In the genomic region with DNA sequence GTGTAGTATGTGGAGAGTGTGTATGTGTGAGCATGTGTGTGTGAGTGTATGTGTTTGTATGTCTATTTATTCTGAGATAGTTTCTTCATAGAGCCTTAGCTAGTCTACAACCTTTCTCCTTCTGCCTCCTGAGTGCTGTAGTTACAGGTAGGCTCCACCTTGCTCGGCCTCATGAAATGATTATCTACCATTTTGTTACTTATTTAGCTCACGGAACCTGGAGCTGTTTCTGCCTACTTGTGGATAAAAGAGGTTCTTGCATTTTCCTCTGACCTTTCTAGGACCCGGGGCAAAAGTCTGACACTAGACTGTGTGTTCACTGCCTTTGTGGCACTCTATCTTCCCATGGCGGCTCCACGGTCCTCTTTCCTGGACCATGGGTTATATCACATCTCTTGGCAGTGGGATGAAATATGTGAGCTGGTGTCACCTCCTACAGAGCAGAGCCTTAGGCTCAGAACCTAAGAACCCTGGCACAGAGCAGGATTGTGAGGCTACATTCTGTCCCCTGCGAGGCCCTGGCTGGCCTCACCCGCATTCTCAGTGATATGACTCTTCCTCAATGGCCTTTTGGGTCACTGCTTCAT, we compare ENCODE assay signal across 8 mouse cellular contexts. TPM values are rescaled to one million over a fixed set of nuclear protein-coding genes. Genes with fewer than 3 reads are reported as not detected.
A peak's percentile ranks its signal among the peaks of the same experiment; 100 is the strongest.
DNase-seq lines count a peak whose midpoint lies in the region; ATAC-seq and TF ChIP-seq lines count a peak whose summit lies in the region.

A gene (plus strand): TSS at position 537 of the 587 bp plus-strand sequence.

- H3K4me2 ChIP-seq in intestine, embryonic 15.5 days (replicated peaks) = no peak within 1 kb of the TSS

- no peak within 1 kb of the TSS for H3K4me3 ChIP-seq in kidney, adult 2 months (ENCODE audit: insufficient read depth, low read depth, low read length)
- no peak within 1 kb of the TSS for H3K4me3 ChIP-seq in intestine, embryonic 15.5 days (replicated peaks)

- 68% methylated on average over 7 of the region's 7 CpGs for WGBS in kidney, adult 2 months
- WGBS in intestine, embryonic 15.5 days = 90% methylated on average over 7 of the region's 7 CpGs

- H3K9me3 ChIP-seq in intestine, embryonic 15.5 days = no peaks in the 10 kb centered on the region

- peak; percentile 51 for DNase-seq in kidney, adult 2 months
- no peak for DNase-seq in kidney, postnatal 25 days
- DNase-seq in adrenal gland, postnatal 10 days = no peak
- no peak for DNase-seq in gastrocnemius, postnatal 14 days
- no peak for DNase-seq in thymus, postnatal 10 days (ENCODE audit: low spot score in 2 of 2)

- H3K27ac ChIP-seq in kidney, adult 2 months (ENCODE audit: insufficient read depth, low read depth, low read length) = peak within 1 kb of the TSS; percentile 9; the same call in 1 of the 2 replicates
- no peak within 1 kb of the TSS for H3K27ac ChIP-seq in intestine, embryonic 15.5 days

- TF ChIP-seq CTCF in kidney, adult 2 months (conservative IDR thresholded peaks at IDR 0.05; ENCODE audit: insufficient read depth, insufficient read length, low read depth, low read length) = no peak

- peaks cover 2% of the 10 kb centered on the region; the same call in 1 of the 2 replicates for H3K4me1 ChIP-seq in kidney, adult 2 months (ENCODE audit: control insufficient read depth, insufficient read depth, low read length)
- H3K4me1 ChIP-seq in intestine, embryonic 15.5 days (replicated peaks) = peaks cover 7% of the 10 kb centered on the region

- intact Hi-C loops in gastrocnemius, postnatal 14 days (cut with DNase I; ENCODE audit: low total_unique reads) = no loop called here

- H3K9ac ChIP-seq in intestine, embryonic 15.5 days = no peak within 1 kb of the TSS

- no peaks in the 10 kb centered on the region for H3K27me3 ChIP-seq in kidney, adult 2 months (replicated peaks; ENCODE audit: control insufficient read depth, insufficient read depth, low read length)
- no peaks in the 10 kb centered on the region; the same call in 1 of the 2 replicates for H3K27me3 ChIP-seq in intestine, embryonic 15.5 days (replicated peaks)

- no peak for ATAC-seq in intestine, embryonic 15.5 days
- no peak for ATAC-seq in megakaryocyte progenitor cell, adult 5-6 weeks (replicated peaks; ENCODE audit: poor library complexity)
- no peak for ATAC-seq in activated CD4-positive, CD25-positive, alpha-beta regulatory T cell, adult 4 months

- no peak for TF ChIP-seq POLR2A in kidney, adult 2 months (IDR thresholded peaks at IDR 0.05; ENCODE audit: low read depth, low read length)

- H3K36me3 ChIP-seq in kidney, adult 2 months (ENCODE audit: control insufficient read depth, insufficient read depth, low read length) = no peaks in the 10 kb centered on the region
- H3K36me3 ChIP-seq in intestine, embryonic 15.5 days = no peaks in the 10 kb centered on the region

RNA-seq across cellular contexts. Expression of the gene that starts here (rescaled TPM):
- polyA plus RNA-seq in kidney, adult 2 months (2012; rRNA removed) = 190 and 242 TPM in 2 replicates
- total RNA-seq in adrenal gland, postnatal 10 days (2021) = 100 to 1,000 TPM; 116 to 124 TPM
- total RNA-seq in gastrocnemius, postnatal 14 days (2021) = 10 to 100 TPM; 39.1 to 39.7 TPM
- polyA plus RNA-seq in intestine, embryonic 15.5 days (2015; fragmentation: Nextera tagmentation; extraction: Ambion mirVana) = 130 and 133 TPM in 2 replicates
- total RNA-seq in megakaryocyte progenitor cell, adult 5-6 weeks (2015) = 23.8 and 25.6 TPM in 2 replicates
- total RNA-seq in megakaryocyte progenitor cell, adult 5-6 weeks (2017) = 7.8 and 15.5 TPM in 2 replicates
- 1 to 10 TPM; 2.5 to 4.7 TPM for polyA plus RNA-seq in activated CD4-positive, CD25-positive, alpha-beta regulatory T cell, adult 4 months (2017; shearing (Covaris generic))

Comparison
In these comparisons a context has a peak if more than half of its experiments do, and no peak if none do; other contexts are left out.
1. RNA of the gene that starts here (polyA plus RNA-seq): 190 to 242 TPM in kidney, adult 2 months and 130 to 133 TPM in intestine, embryonic 15.5 days; 2.5 to 4.7 TPM in activated CD4-positive, CD25-positive, alpha-beta regulatory T cell, adult 4 months; every median in the first group is over 10 times any median in the second.